Mouse (Mus musculus): ENCODE results near the gene Ncoa1. TPM values are rescaled to one million over a fixed set of nuclear protein-coding genes. Genes with fewer than 3 reads are reported as not detected.

The Ncoa1 gene
- total RNA-seq, 1 experiment, result 13.3 TPM

GRCm38 (mm10) chr12:4500516-4500915, 23.5 kb upstream of the Ncoa1 start:
- Histone ChIP-seq H3K36me3 (ENCODE audit: control insufficient read depth, insufficient read depth, low read length, poor library complexity, severe bottlenecking) (no peaks in the 10 kb centered on the region), H3K9ac (ENCODE audit: insufficient read depth, low read depth, low read length, poor library complexity, severe bottlenecking) (no peak overlapping the region), H3K9me3 (ENCODE audit: control insufficient read depth, insufficient read depth, low read depth, low read length) (no peaks in the 10 kb centered on the region), H3K4me1 (ENCODE audit: control insufficient read depth in 2 of 2, insufficient read depth in 2 of 2, low read length in 2 of 2, poor library complexity in 1 of 2) (peaks cover 0 to 11% of the 10 kb centered on the region in 2 experiments; a peak in 2 of 4 replicates), H3K4me3 (ENCODE audit: insufficient read depth in 1 of 2, low read depth in 1 of 2, low read length in 2 of 2, poor library complexity in 1 of 2, severe bottlenecking in 1 of 2) (no peak overlapping the region), H3K27ac (ENCODE audit: insufficient read depth, low read depth, low read length, poor library complexity, severe bottlenecking) (no peak overlapping the region)
- no peak for TF ChIP-seq HCFC1 (IDR thresholded peaks at IDR 0.05; ENCODE audit: borderline replicate concordance, insufficient read depth, low read length)
- no peak for TF ChIP-seq ZNF384 (IDR thresholded peaks at IDR 0.05; ENCODE audit: low read depth, low read length)
- no peak for TF ChIP-seq CHD2 (IDR thresholded peaks at IDR 0.05; ENCODE audit: low read depth, low read length)
- no peak for TF ChIP-seq MAFK (IDR thresholded peaks at IDR 0.05; ENCODE audit: insufficient read depth, low read depth, low read length)
- TF ChIP-seq ZC3H11A (IDR thresholded peaks at IDR 0.05; ENCODE audit: borderline replicate concordance, low read depth, low read length), result no peak
- in situ Hi-C loops (cut with MboI; ENCODE audit: low sequenced_read_pairs in 2 of 2, unreplicated experiment in 2 of 2), result no loop called here
- no peak for DNase-seq (ENCODE audit: low read depth, low spot score)

- in situ Hi-C loops (cut with MboI; ENCODE audit: low sequenced_read_pairs in 2 of 2, unreplicated experiment in 2 of 2), result no loop called here
These were observed 22.7 kb upstream of the Ncoa1 start for GRCm38 (mm10) chr12:4499651-4500175.

DNA sequence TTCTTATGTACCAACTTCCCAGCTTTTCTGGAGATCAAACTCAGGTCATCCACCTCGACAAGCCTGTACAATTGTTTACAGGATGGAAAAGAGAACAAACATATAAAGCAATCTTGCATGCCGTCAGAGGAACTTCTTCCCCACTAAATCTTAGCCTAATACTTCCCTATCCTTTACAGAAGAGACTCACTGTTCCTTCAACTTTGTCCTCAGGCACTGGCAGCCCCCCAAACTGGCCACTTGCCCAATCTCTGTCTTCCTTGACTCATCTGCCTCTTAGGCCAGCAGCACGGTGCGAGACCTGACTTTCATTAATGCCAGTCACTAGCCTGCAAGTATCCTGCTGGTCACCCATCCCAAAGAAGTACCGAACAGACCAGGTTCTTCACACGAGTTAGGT, 11.4 kb upstream of the Ncoa1 start:
- no peak overlapping the region for H3K9ac ChIP-seq (ENCODE audit: insufficient read depth, low read depth, low read length, poor library complexity, severe bottlenecking)
- H3K36me3 ChIP-seq (ENCODE audit: control insufficient read depth, insufficient read depth, low read length, poor library complexity, severe bottlenecking), result no peaks in the 10 kb centered on the region
- H3K9me3 ChIP-seq (ENCODE audit: control insufficient read depth, insufficient read depth, low read depth, low read length), result no peaks in the 10 kb centered on the region
- TF ChIP-seq MAFK (IDR thresholded peaks at IDR 0.05; ENCODE audit: insufficient read depth, low read depth, low read length) (no peak), ZNF384 (IDR thresholded peaks at IDR 0.05; ENCODE audit: low read depth, low read length) (no peak), ZC3H11A (IDR thresholded peaks at IDR 0.05; ENCODE audit: borderline replicate concordance, low read depth, low read length) (no peak), CHD2 (IDR thresholded peaks at IDR 0.05; ENCODE audit: low read depth, low read length) (no peak), HCFC1 (IDR thresholded peaks at IDR 0.05; ENCODE audit: borderline replicate concordance, insufficient read depth, low read length) (no peak)
- no peak overlapping the region for H3K4me3 ChIP-seq (ENCODE audit: insufficient read depth in 1 of 2, low read depth in 1 of 2, low read length in 2 of 2, poor library complexity in 1 of 2, severe bottlenecking in 1 of 2)
- H3K4me1 ChIP-seq (ENCODE audit: control insufficient read depth in 2 of 2, insufficient read depth in 2 of 2, low read length in 2 of 2, poor library complexity in 1 of 2), result no peaks in the 10 kb centered on the region
- no peak overlapping the region for H3K27ac ChIP-seq (ENCODE audit: insufficient read depth, low read depth, low read length, poor library complexity, severe bottlenecking)
- no peak for DNase-seq (ENCODE audit: low read depth, low spot score)
- in situ Hi-C loops (cut with MboI; ENCODE audit: low sequenced_read_pairs in 2 of 2, unreplicated experiment in 2 of 2), result no loop called here

More at GRCm38 (mm10) chr12:4499651-4500175, 22.7 kb upstream of the Ncoa1 start:
- no peak for DNase-seq (ENCODE audit: low read depth, low spot score)
- TF ChIP-seq ZNF384 (IDR thresholded peaks at IDR 0.05; ENCODE audit: low read depth, low read length), result no peak
- TF ChIP-seq HCFC1 (IDR thresholded peaks at IDR 0.05; ENCODE audit: borderline replicate concordance, insufficient read depth, low read length), result no peak
- no peak for TF ChIP-seq ZC3H11A (IDR thresholded peaks at IDR 0.05; ENCODE audit: borderline replicate concordance, low read depth, low read length)
- no peak for TF ChIP-seq CHD2 (IDR thresholded peaks at IDR 0.05; ENCODE audit: low read depth, low read length)
- no peak for TF ChIP-seq MAFK (IDR thresholded peaks at IDR 0.05; ENCODE audit: insufficient read depth, low read depth, low read length)
- Histone ChIP-seq H3K36me3 (ENCODE audit: control insufficient read depth, insufficient read depth, low read length, poor library complexity, severe bottlenecking) (no peaks in the 10 kb centered on the region), H3K27ac (ENCODE audit: insufficient read depth, low read depth, low read length, poor library complexity, severe bottlenecking) (no peak overlapping the region), H3K4me3 (ENCODE audit: insufficient read depth in 1 of 2, low read depth in 1 of 2, low read length in 2 of 2, poor library complexity in 1 of 2, severe bottlenecking in 1 of 2) (no peak overlapping the region), H3K9ac (ENCODE audit: insufficient read depth, low read depth, low read length, poor library complexity, severe bottlenecking) (no peak overlapping the region), H3K4me1 (ENCODE audit: control insufficient read depth in 2 of 2, insufficient read depth in 2 of 2, low read length in 2 of 2, poor library complexity in 1 of 2) (peaks cover 0 to 11% of the 10 kb centered on the region in 2 experiments; a peak in 2 of 4 replicates), H3K9me3 (ENCODE audit: control insufficient read depth, insufficient read depth, low read depth, low read length) (no peaks in the 10 kb centered on the region)

DNA sequence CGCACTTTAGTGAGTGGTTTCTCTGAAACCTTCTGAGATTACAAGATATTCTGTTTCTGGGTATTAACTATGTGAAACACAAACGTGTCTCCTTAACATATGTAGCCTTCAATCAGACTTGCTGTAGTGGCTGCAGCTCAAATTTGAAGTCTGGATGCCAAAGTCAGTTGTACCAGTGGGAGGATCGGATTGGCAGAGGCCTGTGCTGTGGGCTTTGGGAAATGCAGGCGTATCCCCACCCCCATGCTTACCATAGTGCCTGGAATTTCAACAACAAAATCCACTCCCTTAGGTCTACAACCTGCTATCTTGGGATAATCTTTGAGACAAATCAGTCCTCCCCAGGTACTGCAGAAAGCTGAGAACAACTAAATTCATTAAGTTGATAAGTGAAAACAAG, 6.4 kb upstream of the Ncoa1 start:
- TF ChIP-seq MAFK (IDR thresholded peaks at IDR 0.05; ENCODE audit: insufficient read depth, low read depth, low read length) (no peak), CHD2 (IDR thresholded peaks at IDR 0.05; ENCODE audit: low read depth, low read length) (no peak), ZNF384 (IDR thresholded peaks at IDR 0.05; ENCODE audit: low read depth, low read length) (no peak), ZC3H11A (IDR thresholded peaks at IDR 0.05; ENCODE audit: borderline replicate concordance, low read depth, low read length) (no peak), HCFC1 (IDR thresholded peaks at IDR 0.05; ENCODE audit: borderline replicate concordance, insufficient read depth, low read length) (no peak)
- DNase-seq (ENCODE audit: low read depth, low spot score), result no peak
- Histone ChIP-seq H3K36me3 (ENCODE audit: control insufficient read depth, insufficient read depth, low read length, poor library complexity, severe bottlenecking) (no peaks in the 10 kb centered on the region), H3K4me1 (ENCODE audit: control insufficient read depth in 2 of 2, insufficient read depth in 2 of 2, low read length in 2 of 2, poor library complexity in 1 of 2) (no peaks in the 10 kb centered on the region), H3K9me3 (ENCODE audit: control insufficient read depth, insufficient read depth, low read depth, low read length) (no peaks in the 10 kb centered on the region), H3K27ac (ENCODE audit: insufficient read depth, low read depth, low read length, poor library complexity, severe bottlenecking) (no peak overlapping the region), H3K9ac (ENCODE audit: insufficient read depth, low read depth, low read length, poor library complexity, severe bottlenecking) (no peak overlapping the region), H3K4me3 (ENCODE audit: insufficient read depth in 1 of 2, low read depth in 1 of 2, low read length in 2 of 2, poor library complexity in 1 of 2, severe bottlenecking in 1 of 2) (no peak overlapping the region)
- in situ Hi-C loops (cut with MboI; ENCODE audit: low sequenced_read_pairs in 2 of 2, unreplicated experiment in 2 of 2), result no loop called here
